Mouse (Mus musculus) liver, embryonic 14.5 days (tissue): Measurements from ENCODE around the gene Krtap4-1.

ENCODE experiments used
- CTCF ChIP-seq: IDR thresholded peaks from 2 replicates; pipeline ENCODE4 v1.5.1; 2016; ENCODE audit warnings: antibody characterized with exemption, low read depth, control low read depth
- EP300 ChIP-seq: IDR thresholded peaks from 2 replicates; pipeline ENCODE4 v1.6.1; 2016; ENCODE audit warnings: antibody characterized with exemption, low read depth

DNA sequence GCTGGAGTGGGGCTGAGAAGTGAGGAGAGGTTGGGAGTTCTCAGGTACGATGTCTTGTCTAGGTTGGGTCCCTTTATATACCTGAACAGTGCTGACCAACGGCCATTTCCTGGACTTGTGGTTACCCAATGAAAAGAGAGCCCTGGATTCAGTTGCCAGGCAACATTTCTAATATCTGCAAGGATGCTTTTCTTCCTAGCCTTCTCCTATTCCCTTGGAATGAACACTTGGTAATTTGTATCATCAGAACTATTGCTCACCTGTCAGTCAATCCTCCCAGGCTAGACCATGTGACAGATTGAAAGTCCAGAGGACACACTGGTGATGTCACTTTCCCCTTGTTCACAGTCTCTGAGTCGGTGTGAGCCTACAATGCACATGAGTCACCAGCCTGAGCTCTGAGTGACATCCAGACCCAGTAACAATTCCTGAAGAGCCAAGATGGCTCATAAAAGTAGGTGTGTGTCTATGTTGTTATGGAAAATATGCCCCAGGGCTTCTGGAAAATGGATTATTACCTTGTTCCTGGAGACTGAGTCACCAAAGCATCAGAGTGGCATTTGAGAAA, 13.2 kb downstream of the Krtap4-1 start, which contains the start of gene Krtap2-4:
- TF ChIP-seq EP300 = no peak
- TF ChIP-seq CTCF = no peak
